Mouse (Mus musculus) limb, embryonic 14.5 days (tissue): ENCODE data around the gene P3h3. TPM values are rescaled to one million over a fixed set of nuclear protein-coding genes. Genes with fewer than 3 reads are reported as not detected.

ENCODE experiments used
- ATAC-seq: fragments of 200-750 bp; cut with Nextera tagmentation; 2 replicates; pipeline ENCODE4 v1.8.0; 2017; ENCODE audit warnings: low read depth, moderate number of reproducible peaks, moderate TSS enrichment; ENCODE audit not compliant: low FRiP score
- DNase-seq: peaks from one replicate; pipeline ENCODE4 v3.0.0-alpha.2; 2015; ENCODE audit warnings: low spot score
- H3K27ac ChIP-seq: fragments of 300-500 bp; sonication (generic); replicated peaks from 2 replicates; pipeline ENCODE4 v1.5.1; 2014; ENCODE audit warnings: low read depth, mild to moderate bottlenecking, low read length, moderate library complexity, mixed read lengths
- H3K27me3 ChIP-seq: fragments of 300-500 bp; sonication (generic); 2 replicates; pipeline ENCODE4 v1.6.1; 2014; ENCODE audit warnings: low read length, mixed read lengths; ENCODE audit not compliant: control insufficient read depth, insufficient read depth
- H3K36me3 ChIP-seq: fragments of 300-500 bp; sonication (generic); 2 replicates; pipeline ENCODE4 v1.6.1; 2014; ENCODE audit warnings: mild to moderate bottlenecking, low read length, moderate library complexity, mixed read lengths; ENCODE audit not compliant: control insufficient read depth, insufficient read depth
- H3K4me1 ChIP-seq: fragments of 300-500 bp; sonication (generic); 2 replicates; pipeline ENCODE4 v1.6.1; 2014; ENCODE audit warnings: antibody characterized with exemption, low read length, mixed read lengths; ENCODE audit not compliant: control insufficient read depth, insufficient read depth
- H3K4me2 ChIP-seq: fragments of 300-500 bp; sonication (generic); replicated peaks from 2 replicates; pipeline ENCODE4 v1.6.1; 2014; ENCODE audit warnings: low read depth, mild to moderate bottlenecking, low read length, moderate library complexity; ENCODE audit not compliant: severe bottlenecking
- H3K4me3 ChIP-seq: fragments of 300-500 bp; sonication (generic); replicated peaks from 2 replicates; pipeline ENCODE4 v1.5.1; 2014; ENCODE audit warnings: low read length
- H3K9ac ChIP-seq: fragments of 300-500 bp; sonication (generic); 2 replicates; pipeline ENCODE4 v1.6.1; 2014; ENCODE audit warnings: mild to moderate bottlenecking, low read depth, low read length, moderate library complexity; ENCODE audit not compliant: severe bottlenecking
- H3K9me3 ChIP-seq: fragments of 300-500 bp; sonication (generic); 2 replicates; pipeline ENCODE4 v1.6.1; 2016; ENCODE audit warnings: low read length; ENCODE audit not compliant: control insufficient read depth
- POLR2A ChIP-seq: fragments of 200-500 bp; IDR thresholded peaks from 2 replicates; pipeline ENCODE4 v1.8.0; 2012; ENCODE audit warnings: inconsistent platforms, mild to moderate bottlenecking, moderate library complexity, borderline replicate concordance; ENCODE audit not compliant: insufficient read depth, insufficient read length; ENCODE audit errors: extremely low read depth
- WGBS: fragments of 180-500 bp; shearing (Covaris S2); extraction: QIAGEN DNeasy Blood & Tissue Kit; methylation state at CpG from one replicate; pipeline ENCODE4 v1.1.7; 2014; 5-methylcytosine and 5-hydroxymethylcytosine counted together
- polyA plus RNA-seq, 2 experiments: library from polyadenylated mRNA; depleted of rRNA in 1 of 2; stranded (reverse) in 1 of 2; unstranded in 1 of 2; fragments of >200 nt; fragmentation: Nextera tagmentation in 1 of 2; extraction: Ambion mirVana in 1 of 2; gene quantifications; 2 replicates each; pipeline versions ENCODE4 v1.2.1 to v1.2.3; 2012 to 2014

The P3h3 gene
- polyA plus RNA-seq, 2 experiments: 57.5 to 339 TPM

- H3K4me3 ChIP-seq: no peak overlapping the region
- 47% methylated on average over 6 of the region's 6 CpGs for WGBS
- DNase-seq (no peak), ATAC-seq (no peak)
- no peaks in the 10 kb centered on the region for H3K27me3 ChIP-seq
- no peak overlapping the region for H3K27ac ChIP-seq
- no peak overlapping the region for H3K4me2 ChIP-seq
- H3K9me3 ChIP-seq: no peaks in the 10 kb centered on the region
- no peak overlapping the region for H3K9ac ChIP-seq
- no peaks in the 10 kb centered on the region for H3K4me1 ChIP-seq
- H3K36me3 ChIP-seq: no peaks in the 10 kb centered on the region
- TF ChIP-seq POLR2A: no peak
These were observed 33.4 kb upstream of the P3h3 start for GRCm38 (mm10) chr6:124890997-124891396.

GRCm38 (mm10) chr6:124888555-124889125 lies 31.1 kb upstream of the P3h3 start:
- no peak for TF ChIP-seq POLR2A
- H3K27ac ChIP-seq: no peak overlapping the region
- H3K4me1 ChIP-seq: no peaks in the 10 kb centered on the region
- 89% methylated on average over 6 of the region's 6 CpGs for whole genome bisulfite sequencing
- DNase-seq (no peak), ATAC-seq (no peak)
- H3K9me3 ChIP-seq: no peaks in the 10 kb centered on the region
- H3K4me3 ChIP-seq: no peak overlapping the region
- no peak overlapping the region for H3K9ac ChIP-seq
- no peaks in the 10 kb centered on the region for H3K36me3 ChIP-seq
- no peak overlapping the region for H3K4me2 ChIP-seq
- H3K27me3 ChIP-seq: no peaks in the 10 kb centered on the region

GRCm38 (mm10) chr6:124887986-124888385 lies 30.4 kb upstream of the P3h3 start, which contains the start of gene Cd4:
Gene Cd4, minus strand, starts transcription at chr6:124888221.
- no peaks in the 10 kb centered on the region for H3K36me3 ChIP-seq
- no peaks in the 10 kb centered on the region for H3K27me3 ChIP-seq
- no peak within 1 kb of the TSS for H3K9ac ChIP-seq
- ATAC-seq (no peak), DNase-seq (no peak)
- no peaks in the 10 kb centered on the region for H3K9me3 ChIP-seq
- no peak within 1 kb of the TSS for H3K4me2 ChIP-seq
- 75% methylated on average over 9 of the region's 9 CpGs for WGBS
- H3K4me3 ChIP-seq: no peak within 1 kb of the TSS
- no peak for TF ChIP-seq POLR2A
- H3K4me1 ChIP-seq: no peaks in the 10 kb centered on the region
- H3K27ac ChIP-seq: no peak within 1 kb of the TSS

- ATAC-seq (no peak), DNase-seq (no peak)
- Histone ChIP-seq H3K9me3 (no peaks in the 10 kb centered on the region), H3K4me3 (no peak overlapping the region), H3K9ac (no peak overlapping the region), H3K4me1 (no peaks in the 10 kb centered on the region), H3K27me3 (no peaks in the 10 kb centered on the region), H3K4me2 (no peak overlapping the region), H3K36me3 (no peaks in the 10 kb centered on the region), H3K27ac (no peak overlapping the region)
- WGBS: 92% methylated on average over 8 of the region's 8 CpGs
- no peak for TF ChIP-seq POLR2A
These were observed 28.4 kb upstream of the P3h3 start for GRCm38 (mm10) chr6:124885956-124886381.

GRCm38 (mm10) chr6:124884714-124885500 lies 27.4 kb upstream of the P3h3 start:
- Histone ChIP-seq H3K4me2 (no peak overlapping the region), H3K36me3 (no peaks in the 10 kb centered on the region), H3K9me3 (no peaks in the 10 kb centered on the region), H3K4me3 (no peak overlapping the region), H3K4me1 (no peaks in the 10 kb centered on the region), H3K27ac (no peak overlapping the region), H3K9ac (no peak overlapping the region), H3K27me3 (no peaks in the 10 kb centered on the region)
- DNase-seq (no peak), ATAC-seq (no peak)
- no peak for TF ChIP-seq POLR2A
- WGBS: 65% methylated on average over 10 of the region's 10 CpGs
